Mouse (Mus musculus): ENCODE measurements around the gene Rpl36. TPM values are rescaled to one million over a fixed set of nuclear protein-coding genes. Genes with fewer than 3 reads are reported as not detected.

Gene Rpl36
- total and polyA plus RNA-seq, 3 experiments = 2,385 to 3,914 TPM; not detected in 1

DNA sequence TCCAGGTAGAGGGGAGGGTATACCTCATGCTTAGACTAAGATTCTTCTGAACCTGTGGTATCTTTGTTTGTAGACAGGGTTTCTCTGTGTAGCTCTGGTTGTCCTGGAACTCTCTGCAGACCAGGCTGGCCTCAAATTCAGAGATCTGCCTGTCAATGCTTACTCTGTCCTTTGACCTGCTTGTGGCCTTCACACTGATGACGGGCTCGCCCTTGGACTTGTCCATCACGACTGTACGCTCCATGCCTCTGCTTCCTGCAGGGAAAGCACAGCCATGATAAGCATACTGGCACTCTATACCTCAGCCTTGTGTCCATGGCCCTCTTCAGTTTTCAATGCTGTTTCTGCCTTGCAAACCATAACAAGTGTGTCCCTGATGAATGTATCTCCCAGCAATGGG is 45.8 kb upstream of the Rpl36 start:
- no peak for TF ChIP-seq KAT2A (conservative IDR thresholded peaks at IDR 0.05; ENCODE audit: low read depth, low read length)
- no peak for DNase-seq (ENCODE audit: low read depth, low spot score)
- no peaks in the 10 kb centered on the region for H3K79me2 ChIP-seq (ENCODE audit: control insufficient read depth, insufficient read depth, low read length, poor library complexity)
- no peak overlapping the region for H3K9ac ChIP-seq (ENCODE audit: control insufficient read depth, low read depth, low read length, poor library complexity, severe bottlenecking)
- H3K27ac ChIP-seq (ENCODE audit: control insufficient read depth, low read depth, low read length) = no peak overlapping the region
- peaks cover 0 to 20% of the 10 kb centered on the region in 2 experiments; a peak in 2 of 4 replicates for H3K36me3 ChIP-seq (ENCODE audit: control insufficient read depth in 1 of 2, insufficient read depth in 2 of 2, low read length in 2 of 2)
- H3K4me3 ChIP-seq (ENCODE audit: control insufficient read depth in 1 of 2, insufficient read depth in 1 of 2, low read depth in 2 of 2, low read length in 2 of 2) = no peak overlapping the region
- H3K9me3 ChIP-seq (replicated peaks; ENCODE audit: insufficient read depth, low read length) = no peaks in the 10 kb centered on the region
- H3K4me1 ChIP-seq (ENCODE audit: control insufficient read depth in 1 of 2, insufficient read depth in 2 of 2, low read length in 2 of 2) = no peaks in the 10 kb centered on the region
- H3K27me3 ChIP-seq (ENCODE audit: control insufficient read depth in 1 of 2, insufficient read depth in 2 of 2, low read length in 2 of 2) = no peaks in the 10 kb centered on the region

DNA sequence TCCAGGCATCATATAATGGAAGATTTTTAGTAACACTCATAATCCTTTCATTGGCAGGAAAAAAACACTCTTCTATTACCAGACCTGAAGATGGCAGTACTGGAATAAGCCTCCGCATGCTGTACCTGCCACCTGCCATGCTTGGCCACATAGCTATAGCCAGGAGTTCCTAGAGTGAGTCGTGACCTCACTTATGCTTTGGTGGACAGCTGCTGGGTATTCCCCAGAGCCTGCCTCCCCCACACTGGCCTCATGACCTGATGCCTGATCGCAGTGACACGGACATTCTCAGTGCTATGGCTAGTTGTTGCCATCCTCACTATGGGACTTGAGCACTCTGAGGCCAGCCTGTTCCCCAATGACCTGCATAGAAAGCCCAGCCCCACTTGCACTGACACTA is 42.9 kb upstream of the Rpl36 start:
- Histone ChIP-seq H3K36me3 (ENCODE audit: control insufficient read depth in 1 of 2, insufficient read depth in 2 of 2, low read length in 2 of 2) (peaks cover 0 to 20% of the 10 kb centered on the region in 2 experiments; a peak in 2 of 4 replicates), H3K9me3 (replicated peaks; ENCODE audit: insufficient read depth, low read length) (no peaks in the 10 kb centered on the region), H3K27ac (ENCODE audit: control insufficient read depth, low read depth, low read length) (no peak overlapping the region), H3K79me2 (ENCODE audit: control insufficient read depth, insufficient read depth, low read length, poor library complexity) (peaks cover 2% of the 10 kb centered on the region; the same call in 1 of the 2 replicates), H3K4me1 (ENCODE audit: control insufficient read depth in 1 of 2, insufficient read depth in 2 of 2, low read length in 2 of 2) (no peaks in the 10 kb centered on the region), H3K27me3 (ENCODE audit: control insufficient read depth in 1 of 2, insufficient read depth in 2 of 2, low read length in 2 of 2) (no peaks in the 10 kb centered on the region), H3K9ac (ENCODE audit: control insufficient read depth, low read depth, low read length, poor library complexity, severe bottlenecking) (no peak overlapping the region), H3K4me3 (ENCODE audit: control insufficient read depth in 1 of 2, insufficient read depth in 1 of 2, low read depth in 2 of 2, low read length in 2 of 2) (no peak overlapping the region)
- DNase-seq (ENCODE audit: low read depth, low spot score) = no peak
- TF ChIP-seq ELF1 (IDR thresholded peaks at IDR 0.05; ENCODE audit: low read depth, low read length) = no peak

DNA sequence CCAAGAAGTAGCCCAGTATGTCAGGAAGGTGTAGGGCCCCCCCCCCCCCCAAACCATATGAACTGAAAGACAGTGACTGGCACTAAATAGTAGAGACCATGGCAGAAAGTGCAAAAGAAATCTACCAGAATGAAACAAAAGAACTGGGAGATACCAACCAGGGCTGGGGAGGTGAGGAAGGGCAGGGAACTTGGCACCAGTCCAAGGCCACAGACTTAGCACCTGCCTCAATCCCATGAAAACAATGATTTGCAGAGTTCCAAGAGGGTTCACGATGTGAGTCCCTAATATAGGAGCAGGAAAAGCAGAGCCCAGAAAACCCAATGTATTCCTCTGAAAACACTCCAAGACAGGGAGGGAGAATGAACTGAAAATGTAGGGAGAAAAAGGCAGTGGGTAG is 41.1 kb upstream of the Rpl36 start:
- Histone ChIP-seq H3K27ac (ENCODE audit: control insufficient read depth, low read depth, low read length) (no peak overlapping the region), H3K27me3 (ENCODE audit: control insufficient read depth in 1 of 2, insufficient read depth in 2 of 2, low read length in 2 of 2) (no peaks in the 10 kb centered on the region), H3K4me1 (ENCODE audit: control insufficient read depth in 1 of 2, insufficient read depth in 2 of 2, low read length in 2 of 2) (no peaks in the 10 kb centered on the region), H3K9ac (ENCODE audit: control insufficient read depth, low read depth, low read length, poor library complexity, severe bottlenecking) (no peak overlapping the region), H3K9me3 (replicated peaks; ENCODE audit: insufficient read depth, low read length) (no peaks in the 10 kb centered on the region), H3K4me3 (ENCODE audit: control insufficient read depth in 1 of 2, insufficient read depth in 1 of 2, low read depth in 2 of 2, low read length in 2 of 2) (no peak overlapping the region), H3K79me2 (ENCODE audit: control insufficient read depth, insufficient read depth, low read length, poor library complexity) (peaks cover 2% of the 10 kb centered on the region; the same call in 1 of the 2 replicates), H3K36me3 (ENCODE audit: control insufficient read depth in 1 of 2, insufficient read depth in 2 of 2, low read length in 2 of 2) (peaks cover 0 to 20% of the 10 kb centered on the region in 2 experiments; a peak in 2 of 4 replicates)
- DNase-seq (ENCODE audit: low read depth, low spot score) = no peak
- TF ChIP-seq CTCF (IDR thresholded peaks at IDR 0.05 in 2 of 3, conservative IDR thresholded peaks at IDR 0.05 in 1 of 3; ENCODE audit: control insufficient read depth in 1 of 3, insufficient read depth in 1 of 3, low read depth in 2 of 3, low read length in 3 of 3, poor library complexity in 1 of 3, severe bottlenecking in 1 of 3) (no peak), ELF1 (IDR thresholded peaks at IDR 0.05; ENCODE audit: low read depth, low read length) (no peak), JUND (IDR thresholded peaks at IDR 0.05; ENCODE audit: low read depth, low read length) (no peak), MXI1 (IDR thresholded peaks at IDR 0.05; ENCODE audit: low read depth, low read length) (no peak), KAT2A (conservative IDR thresholded peaks at IDR 0.05; ENCODE audit: low read depth, low read length) (no peak), NRF1 (IDR thresholded peaks at IDR 0.05; ENCODE audit: insufficient read depth, low read depth, low read length, poor library complexity, severe bottlenecking) (no peak), MEF2A (IDR thresholded peaks at IDR 0.05; ENCODE audit: extremely low read depth, insufficient replicate concordance, low read depth, low read length, poor library complexity, severe bottlenecking) (no peak), ZNF384 (IDR thresholded peaks at IDR 0.05; ENCODE audit: low read depth, low read length) (no peak), GATA1 (IDR thresholded peaks at IDR 0.05; ENCODE audit: low read depth, low read length) (no peak), GABPA (IDR thresholded peaks at IDR 0.05; ENCODE audit: low read depth, low read length) (no peak), BHLHE40 (IDR thresholded peaks at IDR 0.05; ENCODE audit: borderline replicate concordance, low read depth, low read length) (no peak), MAFK (IDR thresholded peaks at IDR 0.05; ENCODE audit: borderline replicate concordance, low read depth, low read length) (no peak), POLR2AphosphoS5 (IDR thresholded peaks at IDR 0.05; ENCODE audit: borderline replicate concordance, low read depth, low read length) (no peak), ETS1 (IDR thresholded peaks at IDR 0.05; ENCODE audit: low read depth, low read length) (no peak), MYC (IDR thresholded peaks at IDR 0.05; ENCODE audit: low read depth, low read length) (no peak), MAZ (IDR thresholded peaks at IDR 0.05; ENCODE audit: low read depth, low read length) (no peak)

All from MEL (cell line).